Mouse (Mus musculus): ENCODE measurements around the gene Cyfip1. TPM values are rescaled to one million over a fixed set of nuclear protein-coding genes. Genes with fewer than 3 reads are reported as not detected.

Cyfip1 gene
- polyA plus RNA-seq, 1 experiment from 2014 or later = 49.4 TPM

GRCm38 (mm10) chr7:55960506-55960905 is 119.0 kb downstream of the Cyfip1 start:
- Histone ChIP-seq H3K9me3 (no peaks in the 10 kb centered on the region), H3K4me1 (replicated peaks) (peaks cover 25% of the 10 kb centered on the region), H3K9ac (no peak overlapping the region), H3K27me3 (no peaks in the 10 kb centered on the region), H3K36me3 (peaks cover 4% of the 10 kb centered on the region; the same call in 1 of the 2 replicates), H3K4me2 (no peak overlapping the region), H3K4me3 (no peak overlapping the region), H3K27ac (replicated peaks) (no peak overlapping the region)
- WGBS = 98% methylated on average over 1 of the region's 1 CpGs
- ATAC-seq (ENCODE audit: low read depth) = no peak

GRCm38 (mm10) chr7:55962004-55962908 is 120.7 kb downstream of the Cyfip1 start, which contains the start of gene Nipa2:
TSS of gene Nipa2 (minus strand) at chr7:55962476.
- ATAC-seq (ENCODE audit: low read depth) = peak; percentile 98
- Histone ChIP-seq H3K4me1 (replicated peaks) (peaks cover 25% of the 10 kb centered on the region), H3K4me3 (peak within 1 kb of the TSS; percentile 83), H3K4me2 (peak within 1 kb of the TSS; percentile 77), H3K27me3 (no peaks in the 10 kb centered on the region), H3K36me3 (no peaks in the 10 kb centered on the region), H3K9me3 (no peaks in the 10 kb centered on the region), H3K9ac (peak within 1 kb of the TSS; percentile 89), H3K27ac (replicated peaks) (peak within 1 kb of the TSS; percentile 89)
- under 1% methylated on average over 70 of the region's 70 CpGs for WGBS

- 28% methylated on average over 3 of the region's 3 CpGs for WGBS
Measured at GRCm38 (mm10) chr7:55966866-55967460, 125.4 kb downstream of the Cyfip1 start.

GRCm38 (mm10) chr7:55968258-55968901 is 126.8 kb downstream of the Cyfip1 start:
- H3K36me3 ChIP-seq = no peaks in the 10 kb centered on the region
- WGBS = 36% methylated on average over 16 of the region's 16 CpGs
- no peaks in the 10 kb centered on the region for H3K27me3 ChIP-seq
- H3K9ac ChIP-seq = peak overlapping the region; percentile 31
- peak overlapping the region; percentile 18 for H3K4me3 ChIP-seq
- H3K9me3 ChIP-seq = no peaks in the 10 kb centered on the region
- no peak for ATAC-seq (ENCODE audit: low read depth)
- H3K4me1 ChIP-seq (replicated peaks) = peaks cover 10% of the 10 kb centered on the region
- H3K27ac ChIP-seq (replicated peaks) = no peak overlapping the region
- peak overlapping the region; percentile 41 for H3K4me2 ChIP-seq

More at GRCm38 (mm10) chr7:55966866-55967460, 125.4 kb downstream of the Cyfip1 start:
- H3K27ac ChIP-seq (replicated peaks) = no peak overlapping the region
- no peak overlapping the region for H3K4me2 ChIP-seq
- no peak overlapping the region for H3K9ac ChIP-seq
- no peak overlapping the region for H3K4me3 ChIP-seq
- H3K9me3 ChIP-seq = no peaks in the 10 kb centered on the region
- peaks cover 18% of the 10 kb centered on the region for H3K4me1 ChIP-seq (replicated peaks)
- ATAC-seq (ENCODE audit: low read depth) = no peak
- no peaks in the 10 kb centered on the region for H3K27me3 ChIP-seq
- no peaks in the 10 kb centered on the region for H3K36me3 ChIP-seq

GRCm38 (mm10) chr7:55969415-55969814 is 127.9 kb downstream of the Cyfip1 start:
- H3K4me3 ChIP-seq = no peak overlapping the region
- ATAC-seq (ENCODE audit: low read depth) = no peak
- no peak overlapping the region for H3K9ac ChIP-seq
- no peak overlapping the region for H3K4me2 ChIP-seq
- no peak overlapping the region for H3K27ac ChIP-seq (replicated peaks)
- H3K9me3 ChIP-seq = no peaks in the 10 kb centered on the region
- peaks cover 7% of the 10 kb centered on the region; the same call in 1 of the 2 replicates for H3K4me1 ChIP-seq (replicated peaks)
- WGBS = 93% methylated on average over 1 of the region's 1 CpGs
- H3K27me3 ChIP-seq = no peaks in the 10 kb centered on the region
- peaks cover 7% of the 10 kb centered on the region; the same call in 1 of the 2 replicates for H3K36me3 ChIP-seq

- Histone ChIP-seq H3K27me3 (no peaks in the 10 kb centered on the region), H3K36me3 (peaks cover 23% of the 10 kb centered on the region), H3K9ac (no peak overlapping the region), H3K27ac (replicated peaks) (no peak overlapping the region), H3K4me3 (no peak overlapping the region), H3K4me2 (no peak overlapping the region), H3K4me1 (replicated peaks) (no peaks in the 10 kb centered on the region), H3K9me3 (no peaks in the 10 kb centered on the region)
- 96% methylated on average over 2 of the region's 2 CpGs for WGBS
- ATAC-seq (ENCODE audit: low read depth) = no peak
Measured at GRCm38 (mm10) chr7:55974429-55974828, 132.9 kb downstream of the Cyfip1 start.

GRCm38 (mm10) chr7:55981511-55981910 is 140.0 kb downstream of the Cyfip1 start:
- Histone ChIP-seq H3K36me3 (peaks cover 44% of the 10 kb centered on the region), H3K27me3 (no peaks in the 10 kb centered on the region), H3K27ac (replicated peaks) (no peak overlapping the region), H3K4me2 (no peak overlapping the region), H3K4me1 (replicated peaks) (no peaks in the 10 kb centered on the region), H3K9me3 (no peaks in the 10 kb centered on the region), H3K9ac (no peak overlapping the region), H3K4me3 (no peak overlapping the region)
- ATAC-seq (ENCODE audit: low read depth) = no peak
- 96% methylated on average over 2 of the region's 2 CpGs for WGBS

Other genes with a start within 250 kb of the Cyfip1 start
- gene Siglech, start 73.6 kb upstream of the Cyfip1 start, polyA plus RNA-seq (2015; fragmentation: Nextera tagmentation; extraction: Ambion mirVana) = 1.9 and 2.8 TPM in 2 replicates
- gene Tubgcp5, start 47.6 kb upstream of the Cyfip1 start, polyA plus RNA-seq (2015; fragmentation: Nextera tagmentation; extraction: Ambion mirVana) = 38.3 and 38.8 TPM in 2 replicates
- 40.3 and 42.0 TPM in 2 replicates for gene Nipa2, start 120.7 kb downstream of the Cyfip1 start, polyA plus RNA-seq (2015; fragmentation: Nextera tagmentation; extraction: Ambion mirVana)
- 23.4 and 25.9 TPM in 2 replicates for gene Nipa1, start 178.2 kb downstream of the Cyfip1 start, polyA plus RNA-seq (2015; fragmentation: Nextera tagmentation; extraction: Ambion mirVana)
- gene Herc2, start 208.5 kb downstream of the Cyfip1 start, polyA plus RNA-seq (2015; fragmentation: Nextera tagmentation; extraction: Ambion mirVana) = 41.3 and 48.2 TPM in 2 replicates

Data from neural tube, embryonic 13.5 days (tissue).